Mouse (Mus musculus): Measurements from ENCODE around the gene Ehd1. TPM values are rescaled to one million over a fixed set of nuclear protein-coding genes. Genes with fewer than 3 reads are reported as not detected.
"Not testable (repeated sequence)": the region's sequence is repeated elsewhere in the genome, so short reads cannot be mapped to it uniquely, and the experiment has no call there.

Ehd1 gene
- polyA plus RNA-seq, 1 experiment from 2014 or later, result 68.8 TPM

GRCm38 (mm10) chr19:6304787-6305516 lies 28.4 kb downstream of the Ehd1 start:
- peak; percentile 84 for DNase-seq
- H3K27me3 ChIP-seq, result no peaks in the 10 kb centered on the region
- no peak overlapping the region for H3K4me3 ChIP-seq (replicated peaks)
- peak overlapping the region; percentile 94 for H3K27ac ChIP-seq
- peak; percentile 33; the same call in 1 of the 2 replicates for ATAC-seq (ENCODE audit: low read depth)
- no peaks in the 10 kb centered on the region for H3K9me3 ChIP-seq (replicated peaks)
- peaks cover 5% of the 10 kb centered on the region; the same call in 1 of the 2 replicates for H3K36me3 ChIP-seq
- WGBS (ENCODE audit: insufficient replicate concordance), result 21% methylated on average over 5 of the region's 5 CpGs
- H3K4me1 ChIP-seq (replicated peaks), result peaks cover 83% of the 10 kb centered on the region
- peak overlapping the region; percentile 97; the same call in 1 of the 2 replicates for H3K4me2 ChIP-seq
- 0 out of 2 replicates have a peak overlapping the region, but pooled peaks have one; percentile 83 for H3K9ac ChIP-seq

- no peak for DNase-seq
- Histone ChIP-seq H3K4me3 (replicated peaks) (peak overlapping the region; percentile 76), H3K9ac (peak overlapping the region; percentile 83), H3K36me3 (peaks cover 9% of the 10 kb centered on the region), H3K4me2 (peak overlapping the region; percentile 97), H3K4me1 (replicated peaks) (peaks cover 77% of the 10 kb centered on the region), H3K9me3 (replicated peaks) (no peaks in the 10 kb centered on the region), H3K27ac (peak overlapping the region; percentile 80), H3K27me3 (no peaks in the 10 kb centered on the region)
- 56% methylated on average over 8 of the region's 8 CpGs for WGBS (ENCODE audit: insufficient replicate concordance)
- no peak for ATAC-seq (ENCODE audit: low read depth)
Observed at GRCm38 (mm10) chr19:6305517-6306115, 29.1 kb downstream of the Ehd1 start.

DNA sequence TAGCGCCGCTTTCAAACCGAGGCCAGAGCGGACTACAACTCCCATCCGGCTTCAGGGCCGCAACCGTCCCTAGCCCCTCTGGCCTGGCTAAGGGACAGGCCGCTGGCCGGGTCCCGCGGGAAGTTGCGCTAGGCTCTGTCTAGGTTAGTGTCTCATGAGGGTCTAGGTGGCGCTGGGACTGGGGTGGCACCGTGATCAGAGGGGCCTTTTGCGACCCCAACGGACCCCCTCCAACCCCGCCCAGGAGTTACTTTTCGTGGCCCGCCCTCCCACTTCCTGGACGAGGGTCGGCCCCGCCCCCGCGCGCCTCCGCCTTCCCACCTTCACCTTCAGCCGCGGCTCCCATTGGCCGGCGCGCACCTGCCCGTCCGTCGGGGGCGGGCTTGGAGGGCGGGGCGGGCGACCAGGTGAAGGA lies 29.6 kb downstream of the Ehd1 start, which contains the start of gene Cdc42bpg:
Gene Cdc42bpg (plus strand): TSS at position 320 of the 415 bp plus-strand sequence.
- Histone ChIP-seq H3K9ac (peak within 1 kb of the TSS; percentile 83), H3K4me1 (replicated peaks) (peaks cover 71% of the 10 kb centered on the region)

GRCm38 (mm10) chr19:6306586-6306985 lies 30.1 kb downstream of the Ehd1 start:
- DNase-seq (peak; percentile 76), ATAC-seq (ENCODE audit: low read depth) (peak; percentile 42)
- Histone ChIP-seq H3K9me3 (replicated peaks) (no peaks in the 10 kb centered on the region), H3K36me3 (peaks cover 15% of the 10 kb centered on the region), H3K27ac (peak overlapping the region; percentile 78), H3K4me2 (peak overlapping the region; percentile 97), H3K4me1 (replicated peaks) (peaks cover 67% of the 10 kb centered on the region), H3K9ac (peak overlapping the region; percentile 83), H3K4me3 (replicated peaks) (peak overlapping the region; percentile 76), H3K27me3 (no peaks in the 10 kb centered on the region)
- 0% methylated on average over 33 of the region's 34 CpGs for WGBS (ENCODE audit: insufficient replicate concordance)

More for the DNA sequence above, 29.6 kb downstream of the Ehd1 start, which contains the start of gene Cdc42bpg:
- no peaks in the 10 kb centered on the region for H3K9me3 ChIP-seq (replicated peaks)
- under 1% methylated on average over 29 of the region's 38 CpGs for WGBS (ENCODE audit: insufficient replicate concordance)
- DNase-seq, result peak; percentile 85
- peak; percentile 82 for ATAC-seq (ENCODE audit: low read depth)
- H3K36me3 ChIP-seq, result peaks cover 14% of the 10 kb centered on the region
- H3K27ac ChIP-seq, result peak within 1 kb of the TSS; percentile 80
- peak within 1 kb of the TSS; percentile 76 for H3K4me3 ChIP-seq (replicated peaks)
- H3K27me3 ChIP-seq, result no peaks in the 10 kb centered on the region
- peak within 1 kb of the TSS; percentile 97 for H3K4me2 ChIP-seq

DNA sequence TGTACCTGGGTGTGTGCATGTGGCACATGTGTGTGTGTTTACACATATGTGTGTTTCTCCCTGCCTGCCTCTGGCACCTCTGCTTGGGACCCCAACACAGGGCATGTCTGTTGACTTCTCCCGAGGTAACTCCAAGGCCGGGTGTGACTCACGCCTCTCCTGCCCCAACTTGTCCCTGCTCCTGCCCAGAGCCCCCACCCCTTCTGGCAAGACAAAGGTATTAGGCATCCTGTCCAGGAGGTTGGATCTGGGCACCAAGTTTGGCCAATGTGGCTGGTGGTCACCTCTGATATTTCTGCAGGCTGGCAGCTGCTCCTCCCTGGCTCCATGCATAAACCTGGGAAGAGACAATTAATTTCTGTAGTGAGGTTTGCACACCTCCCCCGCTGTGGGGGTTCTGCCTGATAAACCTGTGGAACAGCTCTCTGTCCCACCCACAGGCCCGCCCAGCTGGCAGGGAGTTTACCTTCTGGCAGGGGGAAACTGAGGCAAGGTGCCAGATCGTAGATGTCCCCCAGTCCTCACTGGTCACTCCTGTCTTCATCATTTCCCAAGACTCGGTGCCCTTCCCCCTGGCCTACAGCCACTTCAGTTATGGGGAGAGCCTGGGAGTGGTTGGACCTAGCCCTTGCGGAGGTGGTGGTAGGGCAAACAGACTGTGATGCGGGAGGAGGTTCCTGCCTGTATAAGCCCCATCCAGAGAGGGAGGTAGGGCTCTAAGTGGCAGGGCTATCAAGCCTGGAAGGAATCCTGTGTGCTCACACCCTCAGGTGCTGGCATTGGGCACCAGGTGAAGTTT lies 31.4 kb downstream of the Ehd1 start:
- Histone ChIP-seq H3K36me3 (peaks cover 15% of the 10 kb centered on the region), H3K4me3 (replicated peaks) (0 out of 2 replicates have a peak overlapping the region, but pooled peaks have one; percentile 2), H3K4me1 (replicated peaks) (peaks cover 54% of the 10 kb centered on the region), H3K27me3 (no peaks in the 10 kb centered on the region), H3K4me2 (peak overlapping the region; percentile 97), H3K9me3 (replicated peaks) (no peaks in the 10 kb centered on the region), H3K9ac (peak overlapping the region; percentile 83), H3K27ac (no peak overlapping the region)
- DNase-seq (no peak), ATAC-seq (ENCODE audit: low read depth) (no peak)
- 56% methylated on average over 9 of the region's 9 CpGs for WGBS (ENCODE audit: insufficient replicate concordance)

DNA sequence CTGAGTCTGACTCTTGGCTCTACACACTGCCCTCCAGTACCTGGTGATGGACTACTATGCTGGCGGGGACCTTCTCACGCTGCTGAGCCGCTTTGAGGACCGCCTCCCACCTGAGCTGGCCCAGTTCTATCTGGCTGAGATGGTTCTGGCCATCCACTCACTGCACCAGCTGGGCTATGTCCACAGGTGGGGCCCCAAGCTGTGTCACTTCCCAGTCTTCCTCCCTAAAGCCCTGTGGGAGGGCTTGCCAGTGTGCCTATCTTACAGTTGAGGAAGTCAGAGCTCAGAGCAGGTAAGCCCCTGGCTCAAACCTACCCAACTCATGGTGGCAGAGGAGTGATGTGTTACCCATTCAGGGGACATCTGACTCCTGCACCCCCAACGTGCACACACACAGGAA lies 33.7 kb downstream of the Ehd1 start:
- Histone ChIP-seq H3K9ac (no peak overlapping the region), H3K9me3 (replicated peaks) (no peaks in the 10 kb centered on the region), H3K4me2 (no peak overlapping the region), H3K4me1 (replicated peaks) (peaks cover 31% of the 10 kb centered on the region), H3K27me3 (no peaks in the 10 kb centered on the region), H3K27ac (no peak overlapping the region), H3K4me3 (replicated peaks) (no peak overlapping the region), H3K36me3 (peaks cover 38% of the 10 kb centered on the region)
- WGBS (ENCODE audit: insufficient replicate concordance), result 78% methylated on average over 5 of the region's 5 CpGs
- DNase-seq (no peak), ATAC-seq (ENCODE audit: low read depth) (no peak)

DNA sequence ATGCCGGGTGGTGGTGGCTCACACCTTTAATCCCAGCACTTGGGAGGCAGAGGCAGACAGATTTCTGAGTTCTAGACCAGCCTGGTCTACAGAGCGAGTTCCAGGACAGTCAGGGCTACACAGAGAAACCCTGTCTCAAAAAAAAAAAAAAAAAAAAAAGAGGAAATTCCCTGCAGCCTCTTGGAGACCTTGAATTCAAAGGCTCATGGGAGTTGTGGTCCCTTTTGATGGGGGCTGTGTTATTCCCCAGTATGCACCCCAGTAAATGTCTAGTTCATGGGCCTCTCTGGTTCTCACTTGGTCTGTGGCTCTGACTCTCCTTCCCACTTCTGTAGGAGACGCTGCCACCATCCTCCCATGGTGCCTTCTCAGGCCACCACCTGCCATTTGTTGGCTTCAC lies 35.3 kb downstream of the Ehd1 start:
- not testable (repeated sequence) for DNase-seq; H3K4me2 ChIP-seq; H3K9ac ChIP-seq; H3K9me3 ChIP-seq (replicated peaks); H3K4me3 ChIP-seq (replicated peaks); ATAC-seq (ENCODE audit: low read depth); H3K27ac ChIP-seq; H3K27me3 ChIP-seq
- 78% methylated on average over 3 of the region's 3 CpGs for WGBS (ENCODE audit: insufficient replicate concordance)
- peaks cover 53% of the 10 kb centered on the region for H3K36me3 ChIP-seq
- H3K4me1 ChIP-seq (replicated peaks), result peaks cover 20% of the 10 kb centered on the region

DNA sequence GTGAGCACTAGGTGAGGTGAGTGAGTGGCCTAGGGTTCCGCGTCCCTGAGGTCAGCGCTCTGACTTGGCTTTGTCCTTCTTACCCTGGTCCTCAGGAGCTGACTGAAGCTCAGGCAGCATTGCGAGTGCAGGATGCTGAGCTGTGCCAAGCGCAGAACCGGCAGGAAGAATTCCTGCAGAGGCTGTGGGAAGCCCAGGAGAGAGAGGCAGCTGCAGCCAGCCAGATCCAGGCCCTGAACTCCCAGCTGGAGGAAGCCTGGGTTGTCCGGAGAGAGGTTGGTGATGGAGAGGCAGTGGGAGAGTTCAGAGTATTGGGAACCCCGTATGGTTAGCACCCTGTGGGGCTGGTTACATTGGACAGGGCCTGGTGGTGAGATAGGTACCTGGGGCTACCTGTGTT lies 37.3 kb downstream of the Ehd1 start:
- H3K4me3 ChIP-seq (replicated peaks), result no peak overlapping the region
- ATAC-seq (ENCODE audit: low read depth) (no peak), DNase-seq (no peak)
- no peaks in the 10 kb centered on the region for H3K27me3 ChIP-seq
- no peak overlapping the region for H3K27ac ChIP-seq
- peaks cover under 1% of the 10 kb centered on the region; the same call in 1 of the 2 replicates for H3K4me1 ChIP-seq (replicated peaks)
- no peaks in the 10 kb centered on the region for H3K9me3 ChIP-seq (replicated peaks)
- WGBS (ENCODE audit: insufficient replicate concordance), result 84% methylated on average over 8 of the region's 8 CpGs
- no peak overlapping the region for H3K4me2 ChIP-seq
- H3K9ac ChIP-seq, result no peak overlapping the region
- peaks cover 73% of the 10 kb centered on the region for H3K36me3 ChIP-seq

DNA sequence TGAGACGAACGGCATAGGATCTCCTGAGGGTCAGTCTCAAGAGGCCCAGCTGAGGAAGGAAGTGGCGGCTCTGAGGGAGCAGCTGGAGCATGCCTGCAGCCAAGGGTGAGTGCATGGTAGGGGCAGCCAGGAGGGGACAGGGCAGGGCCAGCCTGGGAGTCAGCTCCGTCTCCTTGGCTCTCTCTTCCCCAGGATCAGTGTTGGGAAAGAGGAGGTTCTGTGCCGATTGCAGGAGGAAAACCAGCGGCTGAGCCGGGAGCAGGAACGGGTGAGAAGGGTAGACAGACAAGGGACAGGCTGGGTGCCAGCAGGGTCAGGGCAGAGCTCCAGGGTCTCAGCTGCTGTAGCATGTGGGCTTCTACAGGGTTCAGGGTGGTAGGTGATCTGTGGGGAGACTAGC lies 38.0 kb downstream of the Ehd1 start:
- no peak overlapping the region for H3K9ac ChIP-seq
- H3K4me3 ChIP-seq (replicated peaks), result no peak overlapping the region
- no peaks in the 10 kb centered on the region for H3K4me1 ChIP-seq (replicated peaks)
- H3K27me3 ChIP-seq, result no peaks in the 10 kb centered on the region
- peaks cover 80% of the 10 kb centered on the region for H3K36me3 ChIP-seq
- H3K27ac ChIP-seq, result no peak overlapping the region
- DNase-seq, result no peak
- no peak overlapping the region for H3K4me2 ChIP-seq
- WGBS (ENCODE audit: insufficient replicate concordance), result 74% methylated on average over 8 of the region's 8 CpGs
- ATAC-seq (ENCODE audit: low read depth), result no peak
- no peaks in the 10 kb centered on the region for H3K9me3 ChIP-seq (replicated peaks)

GRCm38 (mm10) chr19:6315573-6315972 lies 39.0 kb downstream of the Ehd1 start:
- H3K36me3 ChIP-seq, result peaks cover 84% of the 10 kb centered on the region
- DNase-seq, result no peak
- H3K9ac ChIP-seq, result no peak overlapping the region
- H3K4me2 ChIP-seq, result no peak overlapping the region
- 82% methylated on average over 14 of the region's 14 CpGs for WGBS (ENCODE audit: insufficient replicate concordance)
- no peak for ATAC-seq (ENCODE audit: low read depth)
- H3K27ac ChIP-seq, result no peak overlapping the region
- no peaks in the 10 kb centered on the region for H3K9me3 ChIP-seq (replicated peaks)
- H3K27me3 ChIP-seq, result no peaks in the 10 kb centered on the region
- H3K4me3 ChIP-seq (replicated peaks), result no peak overlapping the region
- H3K4me1 ChIP-seq (replicated peaks), result no peaks in the 10 kb centered on the region

- H3K36me3 ChIP-seq, result peaks cover 91% of the 10 kb centered on the region
Observed at GRCm38 (mm10) chr19:6318145-6318544, 41.6 kb downstream of the Ehd1 start.

More at GRCm38 (mm10) chr19:6318145-6318544, 41.6 kb downstream of the Ehd1 start:
- H3K4me1 ChIP-seq (replicated peaks), result peaks cover 9% of the 10 kb centered on the region
- ATAC-seq (ENCODE audit: low read depth) (no peak), DNase-seq (no peak)
- no peak overlapping the region for H3K4me2 ChIP-seq
- 83% methylated on average over 12 of the region's 12 CpGs for WGBS (ENCODE audit: insufficient replicate concordance)
- H3K27me3 ChIP-seq, result no peaks in the 10 kb centered on the region
- H3K4me3 ChIP-seq (replicated peaks), result no peak overlapping the region
- no peak overlapping the region for H3K9ac ChIP-seq
- H3K27ac ChIP-seq, result no peak overlapping the region
- no peaks in the 10 kb centered on the region for H3K9me3 ChIP-seq (replicated peaks)
